Mouse (Mus musculus): ENCODE data around the gene Shc1. TPM values are rescaled to one million over a fixed set of nuclear protein-coding genes. Genes with fewer than 3 reads are reported as not detected.

Shc1 gene
- total and polyA plus RNA-seq, 2 experiments from 2014 or later: 13.9 to 29.6 TPM

DNA sequence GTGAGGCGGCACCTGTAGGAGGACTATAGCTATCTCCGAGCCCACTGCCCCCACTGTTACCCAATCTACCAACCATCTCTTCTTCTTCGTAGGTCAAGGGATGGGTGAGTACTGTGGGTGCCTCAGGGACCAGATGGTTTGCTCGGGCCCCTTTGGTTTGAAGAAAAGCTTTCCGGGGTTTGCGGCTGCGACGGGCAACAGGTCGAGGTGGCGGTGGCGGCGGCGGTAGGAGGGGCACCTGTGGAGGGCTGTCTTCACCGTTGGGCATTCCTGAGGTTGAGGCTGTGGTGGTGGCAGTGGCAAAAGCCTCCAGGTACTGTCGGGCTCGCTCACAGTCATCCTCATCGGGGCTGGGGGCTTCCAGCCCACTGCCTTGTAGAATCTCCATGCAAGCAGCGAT lies 37.5 kb upstream of the Shc1 start:
- H3K9ac ChIP-seq (replicated peaks; ENCODE audit: low read length): no peak overlapping the region
- 97% methylated on average over 18 of the region's 18 CpGs for WGBS
- no peaks in the 10 kb centered on the region for H3K27me3 ChIP-seq (ENCODE audit: insufficient read depth, low read length)
- H3K27ac ChIP-seq: no peak overlapping the region
- DNase-seq (ENCODE audit: low spot score): no peak
- 0 out of 2 replicates have a peak, but pooled peaks cover 4% of the 10 kb centered on the region for H3K4me1 ChIP-seq (ENCODE audit: insufficient read depth, low read length)
- no peak overlapping the region for H3K4me3 ChIP-seq (ENCODE audit: low read length)
- TF ChIP-seq CTCF (IDR thresholded peaks at IDR 0.05; ENCODE audit: low read depth): no peak
- H3K9me3 ChIP-seq (ENCODE audit: low read length): no peaks in the 10 kb centered on the region
- H3K36me3 ChIP-seq (ENCODE audit: insufficient read depth, low read length): no peaks in the 10 kb centered on the region
- ATAC-seq: no peak
- H3K4me2 ChIP-seq (ENCODE audit: low read depth, low read length): no peak overlapping the region

DNA sequence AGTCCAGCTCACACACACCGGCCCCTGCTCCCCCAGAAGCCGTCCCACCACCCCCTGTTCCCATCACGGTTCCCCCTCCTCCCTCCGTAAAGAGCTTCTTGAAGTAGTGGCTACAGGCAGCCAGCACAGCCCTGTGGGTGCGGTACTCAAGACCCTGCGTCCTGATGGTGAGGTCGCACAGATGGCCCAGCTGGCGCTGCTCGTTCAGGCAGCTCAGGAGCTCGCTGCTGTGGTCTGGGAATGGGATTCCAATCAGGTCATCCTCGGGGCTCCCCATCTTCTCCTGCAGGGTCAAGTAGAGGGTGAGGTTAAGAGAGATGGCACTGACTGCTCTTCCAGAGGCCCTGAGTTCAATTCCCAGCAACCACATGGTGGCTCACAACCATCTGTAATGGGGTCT lies 37.0 kb upstream of the Shc1 start:
- no peaks in the 10 kb centered on the region for H3K9me3 ChIP-seq (ENCODE audit: low read length)
- no peak overlapping the region for H3K27ac ChIP-seq
- no peaks in the 10 kb centered on the region for H3K27me3 ChIP-seq (ENCODE audit: insufficient read depth, low read length)
- 78% methylated on average over 11 of the region's 11 CpGs for WGBS
- DNase-seq (ENCODE audit: low spot score) (no peak), ATAC-seq (no peak)
- TF ChIP-seq CTCF (IDR thresholded peaks at IDR 0.05; ENCODE audit: low read depth): no peak
- H3K4me1 ChIP-seq (ENCODE audit: insufficient read depth, low read length): 0 out of 2 replicates have a peak, but pooled peaks cover 4% of the 10 kb centered on the region
- no peak overlapping the region for H3K9ac ChIP-seq (replicated peaks; ENCODE audit: low read length)
- H3K4me2 ChIP-seq (ENCODE audit: low read depth, low read length): no peak overlapping the region
- no peak overlapping the region for H3K4me3 ChIP-seq (ENCODE audit: low read length)
- no peaks in the 10 kb centered on the region for H3K36me3 ChIP-seq (ENCODE audit: insufficient read depth, low read length)

DNA sequence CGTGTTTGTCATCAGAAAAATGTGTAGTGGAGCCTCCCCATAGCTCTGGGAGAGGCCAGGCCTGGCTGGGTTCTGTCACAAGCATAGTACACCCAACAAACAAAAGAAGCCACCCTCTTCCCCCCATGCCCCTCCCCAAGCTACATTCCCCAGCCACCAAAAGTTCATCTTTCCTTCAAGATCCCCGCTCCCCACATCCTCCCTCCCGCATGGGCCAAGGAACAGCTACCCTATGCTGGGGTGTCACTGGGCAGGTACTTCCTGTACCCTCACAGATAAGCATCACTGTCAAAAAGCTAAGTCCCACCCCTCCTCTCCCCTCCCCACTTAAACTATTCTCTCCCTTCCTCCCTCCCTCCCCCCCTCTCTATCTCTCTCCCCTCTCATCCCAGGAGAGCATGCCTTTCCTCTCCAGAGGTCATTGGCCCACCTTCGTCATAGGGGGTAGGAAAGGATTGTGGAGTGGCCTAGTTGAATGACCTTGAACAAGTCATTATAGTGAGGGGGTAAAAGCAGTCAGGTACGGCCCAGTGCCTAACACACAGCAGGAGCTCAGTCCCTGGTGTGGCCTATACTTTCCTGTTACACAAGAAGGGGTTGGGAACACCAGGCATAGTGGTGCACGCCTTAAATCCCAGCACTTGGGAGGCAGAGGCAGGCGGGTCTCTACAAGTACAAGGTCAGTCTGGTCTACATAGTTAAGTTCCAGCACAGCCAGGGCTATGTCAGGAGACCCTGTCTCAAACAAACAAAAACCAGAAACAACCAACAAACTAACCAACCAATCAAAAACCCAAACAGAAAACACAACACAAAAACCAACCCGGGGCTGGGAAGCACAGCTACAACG lies 36.0 kb upstream of the Shc1 start:
- Histone ChIP-seq H3K4me2 (ENCODE audit: low read depth, low read length) (no peak overlapping the region), H3K36me3 (ENCODE audit: insufficient read depth, low read length) (no peaks in the 10 kb centered on the region), H3K27ac (no peak overlapping the region), H3K4me3 (ENCODE audit: low read length) (no peak overlapping the region), H3K27me3 (ENCODE audit: insufficient read depth, low read length) (no peaks in the 10 kb centered on the region), H3K9me3 (ENCODE audit: low read length) (no peaks in the 10 kb centered on the region), H3K9ac (replicated peaks; ENCODE audit: low read length) (no peak overlapping the region), H3K4me1 (ENCODE audit: insufficient read depth, low read length) (0 out of 2 replicates have a peak, but pooled peaks cover 4% of the 10 kb centered on the region)
- TF ChIP-seq CTCF (IDR thresholded peaks at IDR 0.05; ENCODE audit: low read depth): no peak
- 86% methylated on average over 9 of the region's 9 CpGs for WGBS
- ATAC-seq (no peak), DNase-seq (ENCODE audit: low spot score) (no peak)

DNA sequence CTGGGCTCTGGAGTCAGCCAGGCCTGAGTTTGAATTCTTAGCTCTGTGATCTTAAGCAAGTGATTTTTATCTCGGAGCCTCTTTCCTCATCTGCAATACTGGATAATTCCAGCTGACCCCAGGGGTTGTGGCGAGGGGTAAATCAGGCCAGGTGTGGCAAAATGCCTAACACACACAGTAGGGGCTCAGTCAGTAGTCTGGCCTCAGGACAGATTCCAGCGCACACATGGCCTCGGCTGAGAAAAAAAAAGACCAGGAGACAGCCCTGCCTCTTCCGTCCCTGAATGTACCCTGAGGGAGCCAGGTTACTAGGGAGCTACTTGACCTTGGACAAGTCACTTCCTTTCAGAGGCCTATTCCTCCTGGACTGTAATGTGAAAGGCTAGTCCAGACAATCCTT lies 35.3 kb upstream of the Shc1 start:
- 81% methylated on average over 5 of the region's 5 CpGs for WGBS

DNA sequence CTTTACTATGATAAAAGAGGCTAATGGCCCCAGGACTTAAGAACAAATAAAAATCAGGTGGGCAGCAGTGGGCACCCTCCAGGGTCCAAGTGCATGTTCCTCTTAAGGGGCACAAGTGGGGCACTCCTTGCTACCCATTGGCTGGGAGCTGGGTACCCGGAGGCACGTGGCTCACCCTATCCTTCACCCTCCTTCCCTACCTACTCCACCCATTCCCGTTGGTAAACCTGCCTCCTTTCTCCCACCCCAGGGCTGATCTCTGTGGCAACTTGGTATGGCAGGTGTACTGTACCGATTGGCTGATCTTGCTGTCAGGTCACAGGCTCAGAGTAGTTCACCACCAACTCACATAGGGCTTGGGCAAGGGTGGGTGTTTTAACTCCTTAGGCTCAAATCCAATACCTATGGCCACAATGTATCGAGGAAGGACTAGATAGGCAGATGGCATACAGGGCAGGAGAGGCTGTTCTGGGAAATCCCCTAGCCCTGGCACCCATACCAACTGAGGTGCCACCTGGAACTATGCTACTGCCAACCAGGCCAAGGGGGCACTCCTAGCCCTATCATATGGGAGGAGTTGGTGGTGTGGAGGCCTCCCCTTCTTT lies 34.5 kb upstream of the Shc1 start:
- Histone ChIP-seq H3K27me3 (ENCODE audit: insufficient read depth, low read length) (no peaks in the 10 kb centered on the region), H3K4me1 (ENCODE audit: insufficient read depth, low read length) (0 out of 2 replicates have a peak, but pooled peaks cover 2% of the 10 kb centered on the region), H3K9ac (replicated peaks; ENCODE audit: low read length) (no peak overlapping the region), H3K4me2 (ENCODE audit: low read depth, low read length) (no peak overlapping the region), H3K4me3 (ENCODE audit: low read length) (no peak overlapping the region), H3K9me3 (ENCODE audit: low read length) (no peaks in the 10 kb centered on the region), H3K27ac (no peak overlapping the region), H3K36me3 (ENCODE audit: insufficient read depth, low read length) (no peaks in the 10 kb centered on the region)
- ATAC-seq: no peak
- no peak for TF ChIP-seq CTCF (IDR thresholded peaks at IDR 0.05; ENCODE audit: low read depth)
- WGBS: 83% methylated on average over 5 of the region's 5 CpGs
- DNase-seq (ENCODE audit: low spot score): no peak

More for the DNA sequence above, 35.3 kb upstream of the Shc1 start:
- Histone ChIP-seq H3K27ac (no peak overlapping the region), H3K27me3 (ENCODE audit: insufficient read depth, low read length) (no peaks in the 10 kb centered on the region), H3K4me2 (ENCODE audit: low read depth, low read length) (no peak overlapping the region), H3K36me3 (ENCODE audit: insufficient read depth, low read length) (no peaks in the 10 kb centered on the region), H3K9ac (replicated peaks; ENCODE audit: low read length) (no peak overlapping the region), H3K9me3 (ENCODE audit: low read length) (no peaks in the 10 kb centered on the region), H3K4me3 (ENCODE audit: low read length) (no peak overlapping the region), H3K4me1 (ENCODE audit: insufficient read depth, low read length) (0 out of 2 replicates have a peak, but pooled peaks cover 4% of the 10 kb centered on the region)
- no peak for ATAC-seq
- DNase-seq (ENCODE audit: low spot score): no peak
- TF ChIP-seq CTCF (IDR thresholded peaks at IDR 0.05; ENCODE audit: low read depth): no peak

DNA sequence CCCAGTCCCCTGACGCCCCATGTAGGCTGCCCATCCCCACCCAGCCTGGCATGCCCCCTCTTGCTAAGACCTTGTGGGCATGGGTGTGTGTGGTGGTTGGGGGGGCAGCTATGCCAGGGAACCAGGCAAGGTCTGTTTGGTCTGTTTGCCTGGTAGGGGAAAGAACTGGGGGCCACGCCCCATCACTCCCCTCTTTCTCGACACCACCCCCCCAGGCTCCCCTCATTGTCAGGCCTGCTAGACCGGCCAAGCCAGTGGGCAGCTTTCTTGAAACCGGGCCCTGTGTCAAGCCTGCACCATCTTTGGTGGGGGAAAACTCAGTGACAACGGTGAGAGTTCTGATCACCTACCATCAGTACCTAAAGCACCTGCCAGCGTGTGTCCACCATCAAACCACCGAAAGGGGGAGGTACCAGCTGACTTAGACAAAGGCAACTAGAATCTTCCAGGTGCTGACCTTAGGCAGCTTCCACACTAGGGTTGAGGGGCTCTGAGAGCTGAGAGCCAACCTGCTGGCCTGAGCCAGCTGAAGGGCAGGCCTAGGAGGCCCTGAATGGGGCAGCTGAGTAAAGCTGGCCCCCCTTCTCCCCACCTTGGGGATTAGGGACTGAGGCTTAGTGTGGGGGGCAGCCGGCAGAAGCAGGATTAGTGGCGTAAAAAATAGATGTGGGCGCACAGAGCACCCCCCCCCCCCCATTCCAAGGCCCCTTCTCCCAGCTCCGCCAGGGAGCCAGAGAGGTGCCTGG lies 33.7 kb upstream of the Shc1 start:
- Histone ChIP-seq H3K9me3 (ENCODE audit: low read length) (no peaks in the 10 kb centered on the region), H3K4me1 (ENCODE audit: insufficient read depth, low read length) (no peaks in the 10 kb centered on the region), H3K4me2 (ENCODE audit: low read depth, low read length) (no peak overlapping the region), H3K9ac (replicated peaks; ENCODE audit: low read length) (no peak overlapping the region), H3K36me3 (ENCODE audit: insufficient read depth, low read length) (no peaks in the 10 kb centered on the region), H3K4me3 (ENCODE audit: low read length) (no peak overlapping the region), H3K27me3 (ENCODE audit: insufficient read depth, low read length) (no peaks in the 10 kb centered on the region), H3K27ac (no peak overlapping the region)
- 75% methylated on average over 11 of the region's 12 CpGs for WGBS
- ATAC-seq (no peak), DNase-seq (ENCODE audit: low spot score) (no peak)
- no peak for TF ChIP-seq CTCF (IDR thresholded peaks at IDR 0.05; ENCODE audit: low read depth)
